Mouse (Mus musculus) heart, adult 9 months (tissue): ENCODE results near the gene Olfr734.

Experiments
- DNase-seq, 2 experiments: peaks; one replicate each; pipeline ENCODE4 v3.0.0; 2022; ENCODE audit warnings: low spot score in 2 of 2

The Olfr734 gene

DNA sequence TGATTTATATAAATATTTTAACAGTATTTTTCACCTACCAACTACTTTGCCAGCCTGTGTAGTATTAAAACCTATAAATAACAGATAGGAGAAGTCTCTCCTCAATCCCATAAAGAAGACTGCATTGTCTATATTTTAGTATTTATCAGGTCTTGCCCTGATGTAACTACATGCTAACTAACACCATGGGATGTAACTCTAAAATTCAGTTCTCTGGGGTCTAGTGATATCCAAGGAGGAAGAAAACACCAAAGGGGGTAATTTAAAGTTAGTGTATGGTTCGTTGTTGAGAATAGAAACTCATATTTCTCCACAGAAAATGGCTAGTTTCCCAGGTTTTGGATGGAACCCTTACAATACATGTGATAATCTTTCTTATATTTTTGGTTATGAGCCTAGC, at the start of gene Olfr734:
Olfr734 (minus strand) TSS at position 101 of the 400 bp plus-strand sequence.
- no peak for DNase-seq

- DNase-seq: no peak
These were observed 37.0 kb upstream of the Olfr734 start for GRCm38 (mm10) chr14:50363561-50363960.

GRCm38 (mm10) chr14:50360480-50360879, 33.9 kb upstream of the Olfr734 start:
- no peak for DNase-seq

DNA sequence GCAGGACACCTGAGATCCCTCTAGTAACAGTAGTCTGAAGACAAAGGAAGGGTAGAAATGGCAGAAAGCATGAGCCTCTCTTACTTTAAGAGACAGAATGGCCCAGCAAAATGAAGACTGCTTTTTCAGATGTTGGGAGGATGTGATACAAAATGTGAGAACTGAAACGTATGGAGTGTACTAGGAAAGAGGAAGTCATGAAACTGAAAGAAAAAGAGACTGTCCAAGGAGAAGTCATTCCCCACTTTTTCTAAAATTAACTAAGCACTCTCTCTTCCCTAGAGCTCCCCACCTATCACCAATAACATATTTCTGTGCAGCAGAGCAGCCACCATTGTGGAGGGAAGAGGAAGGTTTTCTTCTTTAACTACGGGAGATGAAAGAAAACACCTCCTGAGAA, 31.0 kb upstream of the Olfr734 start, which contains the start of gene Tlr11:
Tlr11 (plus strand) TSS at position 322 of the 400 bp plus-strand sequence.
- DNase-seq: peak in 1 of 2 experiments; percentile 9

GRCm38 (mm10) chr14:50356725-50357124, 30.2 kb upstream of the Olfr734 start:
- no peak for DNase-seq

DNA sequence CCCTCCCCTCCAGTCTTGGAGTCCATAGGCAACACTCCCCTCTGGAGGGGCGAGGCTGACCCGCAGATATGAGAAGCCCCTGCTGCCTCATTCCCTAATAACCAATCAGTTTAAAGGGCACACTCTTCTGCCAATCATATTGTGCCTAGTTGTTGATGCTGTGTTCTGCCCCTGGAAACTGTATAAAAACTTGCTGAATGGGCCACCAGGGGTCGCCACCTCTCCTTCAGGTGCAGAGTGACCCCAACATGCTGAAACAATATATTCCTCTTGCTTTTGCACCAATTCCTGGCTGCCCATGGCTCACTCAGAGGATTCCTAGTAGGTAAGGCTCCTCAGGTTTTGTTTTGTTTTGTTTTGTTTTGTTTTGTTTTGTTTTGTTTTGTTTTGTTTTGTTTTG, 25.9 kb upstream of the Olfr734 start:
- DNase-seq: no peak

DNA sequence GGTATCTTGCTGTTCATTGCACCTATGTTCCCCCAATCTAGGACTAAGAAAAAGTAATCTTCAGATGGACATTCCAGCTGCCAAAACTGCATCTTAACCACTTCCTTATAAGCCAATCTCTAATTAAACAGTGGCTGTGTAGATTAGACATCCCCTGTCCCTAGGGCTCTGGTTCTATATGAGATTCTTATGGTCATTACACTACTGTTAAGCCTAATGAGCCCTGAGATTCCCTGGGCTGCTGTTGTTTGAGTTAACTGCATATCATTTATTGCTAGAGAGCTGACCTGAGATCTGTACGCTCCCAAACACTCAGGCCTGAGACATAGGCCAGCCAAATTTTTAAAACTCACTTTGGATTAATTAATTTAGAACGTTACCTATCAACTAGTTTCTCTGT, 22.2 kb upstream of the Olfr734 start, which contains the start of gene Olfr735:
Olfr735 (minus strand) TSS at position 77 of the 400 bp plus-strand sequence.
- DNase-seq: no peak

DNA sequence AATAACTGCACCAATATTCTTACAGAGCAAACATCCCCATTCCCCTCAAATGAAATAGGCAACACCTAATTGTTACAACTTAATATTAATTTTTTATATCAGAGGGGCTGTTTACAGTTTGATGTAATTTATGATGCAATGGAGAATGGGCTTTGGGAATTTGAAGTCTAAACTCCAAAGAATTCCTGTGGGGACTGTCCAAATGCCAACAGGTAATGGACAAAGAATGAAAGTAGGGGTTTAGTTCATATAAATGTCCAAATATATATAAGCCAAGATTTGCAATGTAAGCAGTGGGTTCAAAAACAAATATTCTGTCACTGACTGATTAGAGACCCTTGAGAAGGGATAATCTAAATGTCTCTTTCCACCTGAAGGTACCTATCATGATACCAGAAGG, 25.1 kb downstream of the Olfr734 start, which contains the start of gene Olfr733:
Olfr733 (minus strand) TSS at position 101 of the 400 bp plus-strand sequence.
- DNase-seq: no peak

- no peak for DNase-seq
These were observed 42.5 kb downstream of the Olfr734 start, which contains the start of gene Olfr732 for GRCm38 (mm10) chr14:50284106-50284505. Gene Olfr732, minus strand, starts transcription at chr14:50284206.
